Mouse (Mus musculus): ENCODE data around the gene Zfp414.

DNA sequence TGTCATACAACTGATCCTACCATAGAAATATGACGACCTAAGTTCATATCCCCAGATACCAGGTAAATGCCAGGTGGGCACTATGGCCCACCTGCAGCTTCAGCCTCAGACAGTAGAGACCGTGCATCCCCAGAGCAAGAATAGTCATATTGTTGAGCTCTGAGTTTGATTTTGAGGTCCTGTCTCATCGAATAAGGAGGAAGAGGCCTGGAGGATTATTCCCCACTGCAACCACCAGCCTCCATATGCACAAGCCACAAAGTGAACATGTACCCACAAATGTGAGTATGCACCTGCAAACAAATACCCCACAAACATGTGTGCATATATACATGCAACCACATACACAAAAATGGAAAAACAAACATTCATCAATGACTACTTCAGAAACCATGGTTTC lies 1.6 kb upstream of the Zfp414 start:
- TF ChIP-seq CTCF (IDR thresholded peaks at IDR 0.05; ENCODE audit: low read depth) (no peak), EP300 (IDR thresholded peaks at IDR 0.05; ENCODE audit: low read depth) (no peak)

Measured in heart, postnatal 0 days (tissue).